Mouse (Mus musculus) lung, embryonic 14.5 days (tissue): ENCODE measurements around the gene D16Ertd472e. TPM values are rescaled to one million over a fixed set of nuclear protein-coding genes. Genes with fewer than 3 reads are reported as not detected.

Experiments used
- ATAC-seq: fragments of 200-750 bp; cut with Nextera tagmentation; 2 replicates; pipeline ENCODE4 v1.8.0; 2017; ENCODE audit warnings: mild to moderate bottlenecking, moderate TSS enrichment, moderate library complexity; ENCODE audit not compliant: insufficient read depth
- DNase-seq: peaks from one replicate; pipeline ENCODE4 v3.0.0-alpha.2; 2015
- H3K27ac ChIP-seq: fragments of 300-500 bp; sonication (generic); 2 replicates; pipeline ENCODE4 v1.5.1; 2014; ENCODE audit warnings: low read depth, mild to moderate bottlenecking, moderate library complexity
- H3K27me3 ChIP-seq: fragments of 300-500 bp; sonication (generic); 2 replicates; pipeline ENCODE4 v1.6.1; 2014; ENCODE audit warnings: low read length, control low read depth; ENCODE audit not compliant: insufficient read depth
- H3K36me3 ChIP-seq: fragments of 300-500 bp; sonication (generic); 2 replicates; pipeline ENCODE4 v1.6.1; 2014; ENCODE audit warnings: control low read depth; ENCODE audit not compliant: insufficient read depth
- H3K4me1 ChIP-seq: fragments of 300-500 bp; sonication (generic); 2 replicates; pipeline ENCODE4 v1.6.1; 2014; ENCODE audit warnings: antibody characterized with exemption, control low read depth; ENCODE audit not compliant: insufficient read depth
- H3K4me2 ChIP-seq: fragments of 300-500 bp; sonication (generic); 2 replicates; pipeline ENCODE4 v1.6.1; 2014; ENCODE audit warnings: mild to moderate bottlenecking
- H3K4me3 ChIP-seq: fragments of 300-500 bp; sonication (generic); 2 replicates; pipeline ENCODE4 v1.5.1; 2014; ENCODE audit warnings: low read depth, low read length
- H3K9ac ChIP-seq: fragments of 300-500 bp; sonication (generic); 2 replicates; pipeline ENCODE4 v1.6.1; 2014
- H3K9me3 ChIP-seq: fragments of 300-500 bp; sonication (generic); 2 replicates; pipeline ENCODE4 v1.6.1; 2016; ENCODE audit warnings: low read depth, low read length, control low read depth
- CTCF ChIP-seq: IDR thresholded peaks from 2 replicates; pipeline ENCODE4 v1.5.1; 2016; ENCODE audit warnings: antibody characterized with exemption, low read depth
- WGBS: fragments of 180-500 bp; shearing (Covaris S2); extraction: QIAGEN DNeasy Blood & Tissue Kit; methylation state at CpG from one replicate; pipeline ENCODE4 v1.1.7; 2014; 5-methylcytosine and 5-hydroxymethylcytosine counted together
- polyA plus RNA-seq: library from polyadenylated mRNA; unstranded; fragments of >200 nt; fragmentation: Nextera tagmentation; extraction: Ambion mirVana; gene quantifications from 2 replicates; pipeline ENCODE4 v1.2.1, GENCODE M21; 2014

D16Ertd472e gene
- polyA plus RNA-seq, 1 experiment from 2014 or later: 20.3 TPM

DNA sequence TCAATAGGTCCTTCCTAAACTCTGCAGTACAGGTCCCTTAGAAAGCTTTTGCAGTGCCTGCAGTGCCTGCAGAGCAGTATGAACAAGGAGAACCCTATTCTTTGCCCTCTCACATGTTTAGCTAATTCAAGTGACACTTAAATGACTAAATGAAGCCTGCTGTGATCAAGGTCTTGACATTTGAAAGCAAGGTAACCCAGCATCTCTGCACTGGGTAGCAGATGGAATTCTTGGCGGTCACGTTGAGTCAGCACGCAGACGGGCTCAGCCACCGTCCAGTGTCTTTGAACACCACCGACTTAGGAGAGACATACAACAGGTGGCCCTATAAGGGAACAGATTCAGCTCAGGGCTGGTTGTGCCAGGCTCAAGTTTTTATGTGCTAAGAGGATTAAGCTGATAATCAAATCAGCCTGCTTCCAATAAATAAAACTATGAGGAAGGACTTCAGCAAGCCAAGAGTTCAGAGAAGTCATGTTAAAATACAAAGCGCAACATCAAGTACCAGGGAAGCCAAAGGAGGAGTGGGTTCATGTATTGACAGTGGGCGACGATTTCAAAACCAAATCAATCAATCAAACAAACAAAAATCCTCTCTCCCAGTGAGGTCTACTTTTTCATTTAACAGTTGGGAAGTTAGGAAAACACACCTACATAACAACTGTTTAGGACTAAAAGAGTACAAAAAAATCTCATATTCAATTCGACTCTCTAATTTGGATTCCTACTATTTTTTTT is 21.4 kb downstream of the D16Ertd472e start:
- Histone ChIP-seq H3K4me2 (no peak overlapping the region), H3K9ac (no peak overlapping the region), H3K9me3 (no peaks in the 10 kb centered on the region), H3K36me3 (peaks cover 7% of the 10 kb centered on the region), H3K4me1 (no peaks in the 10 kb centered on the region), H3K27ac (no peak overlapping the region), H3K4me3 (no peak overlapping the region), H3K27me3 (no peaks in the 10 kb centered on the region)
- no peak for TF ChIP-seq CTCF
- DNase-seq: no peak
- no peak for ATAC-seq
- WGBS: 88% methylated on average over 10 of the region's 10 CpGs

DNA sequence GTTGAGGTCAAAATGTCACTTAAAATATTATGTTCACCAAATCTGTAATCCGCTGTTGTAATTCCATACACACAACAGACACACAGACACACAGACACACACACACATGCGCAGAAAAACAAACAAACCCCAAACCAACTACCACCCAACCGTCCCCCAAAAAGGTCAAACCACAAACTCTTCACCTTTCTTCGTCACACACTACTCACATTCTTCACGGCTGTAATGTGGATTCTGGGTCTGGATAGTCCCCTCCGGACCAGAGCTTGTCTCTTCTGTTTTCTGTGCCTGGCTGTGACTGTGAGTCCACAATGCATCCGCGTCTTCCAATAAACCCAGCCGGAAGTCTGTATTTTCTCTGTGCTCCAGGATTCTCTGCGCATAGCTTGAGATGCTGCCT is 29.1 kb downstream of the D16Ertd472e start:
- H3K27ac ChIP-seq: no peak overlapping the region
- WGBS: 90% methylated on average over 10 of the region's 10 CpGs
- H3K36me3 ChIP-seq: peaks cover 40% of the 10 kb centered on the region
- no peak overlapping the region for H3K4me2 ChIP-seq
- no peaks in the 10 kb centered on the region for H3K9me3 ChIP-seq
- H3K27me3 ChIP-seq: no peaks in the 10 kb centered on the region
- no peak overlapping the region for H3K4me3 ChIP-seq
- ATAC-seq (no peak), DNase-seq (no peak)
- H3K9ac ChIP-seq: no peak overlapping the region
- TF ChIP-seq CTCF: no peak
- no peaks in the 10 kb centered on the region for H3K4me1 ChIP-seq

DNA sequence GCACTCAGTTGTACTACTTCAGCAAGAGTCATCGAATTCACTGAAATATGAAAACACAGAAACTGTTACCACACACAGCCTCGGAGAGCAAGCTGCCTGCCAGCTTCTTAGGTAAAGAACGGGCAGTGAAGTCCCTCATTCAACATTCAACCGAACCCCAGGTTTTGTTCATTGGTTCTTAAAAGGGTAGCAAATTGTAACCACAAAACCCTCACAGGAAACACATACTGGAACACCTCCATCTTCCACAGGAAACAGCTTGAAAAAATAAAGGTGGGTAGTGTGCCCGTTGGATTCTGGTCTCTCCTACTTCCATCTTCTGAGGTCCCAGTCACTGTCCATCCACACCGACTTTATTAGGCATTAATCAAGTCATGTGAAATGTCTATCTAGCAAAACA is 30.0 kb downstream of the D16Ertd472e start:
- no peak overlapping the region for H3K27ac ChIP-seq
- DNase-seq: no peak
- WGBS: 89% methylated on average over 6 of the region's 6 CpGs
- H3K4me3 ChIP-seq: no peak overlapping the region
- peaks cover 45% of the 10 kb centered on the region for H3K36me3 ChIP-seq
- H3K4me2 ChIP-seq: no peak overlapping the region
- H3K27me3 ChIP-seq: no peaks in the 10 kb centered on the region
- H3K9ac ChIP-seq: no peak overlapping the region
- no peaks in the 10 kb centered on the region for H3K4me1 ChIP-seq
- TF ChIP-seq CTCF: no peak
- no peak for ATAC-seq
- H3K9me3 ChIP-seq: no peaks in the 10 kb centered on the region

DNA sequence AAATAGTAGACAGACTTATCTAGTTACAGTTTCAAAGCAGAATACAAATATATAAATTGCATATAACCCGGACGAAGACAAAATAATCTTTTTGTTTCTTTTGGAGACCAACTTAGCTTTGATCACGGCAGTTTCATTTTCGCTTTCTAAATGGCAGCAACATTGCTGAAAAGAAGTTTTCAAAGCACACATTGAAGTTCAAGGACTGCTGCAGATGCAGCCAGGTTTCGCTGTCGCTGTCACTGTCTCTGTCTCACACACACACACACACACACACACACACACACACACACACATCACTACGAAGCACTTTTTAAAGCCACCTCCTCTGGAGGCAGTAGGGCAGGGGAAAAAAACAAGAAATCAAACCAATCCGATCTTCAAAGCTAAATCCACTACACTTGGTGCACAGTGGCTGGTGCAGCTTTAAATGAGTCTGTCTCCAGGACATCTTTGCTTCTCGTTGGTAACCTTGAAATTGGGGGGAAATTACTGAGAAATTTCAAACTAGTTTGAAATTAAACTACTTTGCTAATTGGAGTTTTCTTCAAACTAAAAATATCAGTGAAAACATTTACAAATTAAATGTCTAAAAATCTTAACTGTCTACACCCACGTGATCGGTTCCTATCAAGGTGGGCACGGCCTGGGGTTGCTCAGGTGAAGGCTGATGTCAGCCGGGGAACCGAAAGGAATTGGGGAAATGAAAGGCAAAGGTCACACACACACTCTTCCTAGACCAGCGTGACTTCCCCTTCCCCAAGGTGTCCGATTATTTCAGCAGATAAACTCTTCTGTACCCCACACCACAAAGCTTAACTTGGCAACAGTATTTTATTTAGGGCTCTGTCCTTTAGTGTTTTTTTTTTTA is 35.9 kb downstream of the D16Ertd472e start:
- H3K9me3 ChIP-seq: no peaks in the 10 kb centered on the region
- no peaks in the 10 kb centered on the region for H3K4me1 ChIP-seq
- H3K4me3 ChIP-seq: no peak overlapping the region
- peak; percentile 9 for DNase-seq
- H3K27me3 ChIP-seq: no peaks in the 10 kb centered on the region
- no peak overlapping the region for H3K27ac ChIP-seq
- H3K36me3 ChIP-seq: peaks cover 29% of the 10 kb centered on the region
- no peak overlapping the region for H3K4me2 ChIP-seq
- WGBS: 77% methylated on average over 16 of the region's 16 CpGs
- H3K9ac ChIP-seq: no peak overlapping the region
- ATAC-seq: no peak
- TF ChIP-seq CTCF: no peak

DNA sequence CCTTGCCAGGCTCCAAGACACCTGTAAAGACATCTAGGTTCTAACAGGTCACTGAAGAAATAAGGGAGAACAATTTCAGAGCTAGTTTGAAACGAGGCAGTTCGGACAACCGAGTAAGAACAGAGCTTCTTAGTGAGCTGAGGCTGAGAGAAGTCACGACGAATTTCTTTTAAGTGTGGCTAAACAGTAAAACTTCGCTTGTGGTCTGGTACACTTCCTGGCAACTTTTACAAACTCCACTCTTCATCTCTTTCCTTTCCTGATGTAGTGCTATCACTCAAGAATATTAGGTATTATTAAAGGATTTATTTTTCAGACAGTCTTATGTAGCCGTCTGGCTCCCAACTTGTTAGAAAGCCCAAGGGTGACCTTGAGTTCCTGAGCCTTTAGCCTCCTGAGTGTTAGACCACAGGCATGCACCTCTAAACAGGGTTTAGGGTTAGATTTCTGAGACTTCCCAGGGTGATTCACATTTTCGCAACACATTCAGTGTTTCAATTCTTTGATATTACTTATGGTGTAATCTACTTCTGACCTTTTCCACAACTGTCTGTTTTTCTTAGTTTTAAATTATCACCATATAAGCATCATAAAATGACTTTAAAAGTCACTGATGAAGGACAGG is 38.6 kb downstream of the D16Ertd472e start:
- Histone ChIP-seq H3K4me2 (no peak overlapping the region), H3K9me3 (no peaks in the 10 kb centered on the region), H3K27ac (no peak overlapping the region), H3K36me3 (peaks cover 7% of the 10 kb centered on the region; the same call in 1 of the 2 replicates), H3K27me3 (no peaks in the 10 kb centered on the region), H3K4me1 (no peaks in the 10 kb centered on the region), H3K4me3 (no peak overlapping the region), H3K9ac (no peak overlapping the region)
- ATAC-seq: no peak
- 76% methylated on average over 8 of the region's 8 CpGs for WGBS
- no peak for TF ChIP-seq CTCF
- no peak for DNase-seq

DNA sequence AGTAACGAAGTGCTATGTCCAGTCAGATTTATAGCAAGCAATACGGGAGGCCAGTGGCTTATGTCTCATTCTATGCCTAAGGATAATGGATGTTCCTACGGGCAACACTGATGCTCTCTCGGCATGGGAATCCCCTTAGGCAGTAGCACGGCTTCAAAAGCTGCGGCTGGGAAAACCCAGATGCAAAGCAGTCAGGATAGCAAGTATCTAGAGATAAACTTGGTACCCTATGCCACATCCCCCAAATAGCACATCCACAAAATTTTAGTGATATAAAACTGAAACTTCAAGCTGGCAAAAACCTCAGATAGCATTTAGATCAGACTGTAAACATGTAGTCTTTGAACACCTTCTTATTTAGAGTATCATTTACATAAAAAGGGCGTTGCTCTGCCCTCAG is 39.2 kb downstream of the D16Ertd472e start:
- Histone ChIP-seq H3K27ac (no peak overlapping the region), H3K4me1 (no peaks in the 10 kb centered on the region), H3K4me2 (no peak overlapping the region), H3K9me3 (no peaks in the 10 kb centered on the region), H3K36me3 (peaks cover 5% of the 10 kb centered on the region; the same call in 1 of the 2 replicates), H3K4me3 (no peak overlapping the region), H3K27me3 (no peaks in the 10 kb centered on the region), H3K9ac (no peak overlapping the region)
- ATAC-seq: no peak
- WGBS: 74% methylated on average over 7 of the region's 7 CpGs
- no peak for DNase-seq
- TF ChIP-seq CTCF: no peak

DNA sequence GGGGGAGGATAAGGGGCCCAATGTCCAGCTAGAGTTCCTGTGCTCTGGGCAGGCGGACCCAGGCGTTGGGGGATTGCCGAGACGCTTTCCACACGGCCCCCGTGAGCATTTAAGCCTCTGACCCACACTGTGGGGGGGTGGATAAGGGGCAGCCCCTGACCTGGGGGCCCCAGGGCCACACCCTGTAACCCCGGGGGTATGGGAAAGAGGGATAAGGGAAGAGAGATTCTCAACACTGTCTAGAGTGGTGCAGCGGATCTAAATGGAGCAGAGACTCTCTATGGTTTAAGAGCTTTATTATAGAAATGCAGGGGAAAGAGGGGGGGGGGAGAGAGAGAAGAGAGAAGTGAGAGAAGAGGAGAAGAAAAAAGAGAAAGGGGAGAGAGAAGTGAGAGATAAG is 42.0 kb downstream of the D16Ertd472e start:
- Histone ChIP-seq H3K9ac (no peak overlapping the region), H3K4me2 (no peak overlapping the region), H3K4me1 (no peaks in the 10 kb centered on the region), H3K27me3 (no peaks in the 10 kb centered on the region), H3K4me3 (no peak overlapping the region), H3K9me3 (no peaks in the 10 kb centered on the region), H3K36me3 (no peaks in the 10 kb centered on the region), H3K27ac (no peak overlapping the region)
- DNase-seq: no peak
- ATAC-seq: no peak
- TF ChIP-seq CTCF: no peak
- 61% methylated on average over 8 of the region's 8 CpGs for WGBS
